Mouse (Mus musculus) bone marrow, adult 2 months (tissue): ENCODE measurements around the gene Gna11.

ENCODE experiments used
- CTCF ChIP-seq: fragments of 200-500 bp; IDR thresholded peaks from 2 replicates; pipeline ENCODE4 v1.5.1; 2011; ENCODE audit warnings: low read length, control low read depth; ENCODE audit not compliant: control insufficient read depth, insufficient read depth
- POLR2A ChIP-seq: fragments of 200-500 bp; IDR thresholded peaks from 2 replicates; pipeline ENCODE4 v1.6.1; 2011; ENCODE audit warnings: low read depth, mild to moderate bottlenecking, control low read depth, low read length, borderline replicate concordance; ENCODE audit not compliant: control insufficient read depth

DNA sequence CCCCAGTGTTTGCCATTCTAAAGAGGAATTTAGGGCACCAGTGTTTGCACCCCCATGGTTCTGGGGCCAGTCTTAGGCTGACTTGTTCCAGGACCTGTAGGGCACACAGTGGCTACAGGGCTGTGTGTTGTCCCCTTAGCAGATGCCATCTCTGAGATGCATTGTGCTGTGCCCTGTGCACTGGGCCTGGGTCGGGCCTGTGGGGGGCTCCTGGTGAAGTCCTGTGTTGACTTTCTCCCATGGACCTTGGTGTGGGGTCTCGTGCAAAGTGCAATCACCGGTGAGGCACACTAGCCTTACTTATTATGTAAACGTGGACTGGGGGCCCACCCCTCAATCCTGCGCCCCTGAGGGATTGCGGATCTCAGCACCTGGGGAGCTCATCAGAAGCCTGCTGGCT is 17.4 kb upstream of the Gna11 start:
- TF ChIP-seq CTCF (no peak), POLR2A (no peak)
